Mouse (Mus musculus) MEL (cell line): ENCODE measurements around the gene Atp1a4. TPM values are rescaled to one million over a fixed set of nuclear protein-coding genes. Genes with fewer than 3 reads are reported as not detected.

Source experiments
- DNase-seq: peaks from one replicate; pipeline ENCODE4 v3.0.0; 2011; ENCODE audit warnings: low read depth, low spot score
- H3K27ac ChIP-seq: 2 replicates; pipeline ENCODE4 v1.5.1; 2012; ENCODE audit warnings: low read depth, mild to moderate bottlenecking, control low read depth, low read length, moderate library complexity; ENCODE audit not compliant: control insufficient read depth
- H3K27me3 ChIP-seq, 2 experiments: fragments of 150-350 bp in 1 of 2; sonication (generic) in 1 of 2; 2 replicates each; pipeline ENCODE4 v1.6.1; 2012; ENCODE audit warnings: low read length in 2 of 2, mild to moderate bottlenecking in 2 of 2, improper control_type of control experiment in 1 of 2, moderate library complexity in 1 of 2; ENCODE audit not compliant: insufficient read depth in 2 of 2, control insufficient read depth in 1 of 2
- H3K36me3 ChIP-seq, 2 experiments: 2 replicates each; pipeline ENCODE4 v1.6.1; 2012 to 2014; ENCODE audit warnings: low read length in 2 of 2, improper control_type of control experiment in 1 of 2, inconsistent platforms in 1 of 2, mild to moderate bottlenecking in 1 of 2; ENCODE audit not compliant: insufficient read depth in 2 of 2, control insufficient read depth in 1 of 2
- H3K4me1 ChIP-seq, 2 experiments: fragments of 150-350 bp in 1 of 2; sonication (generic) in 1 of 2; 2 replicates each; pipeline ENCODE4 v1.6.1; 2012; ENCODE audit warnings: low read length in 2 of 2, improper control_type of control experiment in 1 of 2, mild to moderate bottlenecking in 1 of 2; ENCODE audit not compliant: insufficient read depth in 2 of 2, control insufficient read depth in 1 of 2
- H3K4me3 ChIP-seq, 2 experiments: fragments of 150-350 bp in 1 of 2; sonication (generic) in 1 of 2; 2 replicates each; pipeline ENCODE4 v1.5.1; 2012; ENCODE audit warnings: low read depth in 2 of 2, low read length in 2 of 2, mild to moderate bottlenecking in 2 of 2, moderate library complexity in 2 of 2, control low read depth in 1 of 2, improper control_type of control experiment in 1 of 2; ENCODE audit not compliant: control insufficient read depth in 1 of 2, insufficient read depth in 1 of 2
- H3K79me2 ChIP-seq: 2 replicates; pipeline ENCODE4 v1.6.1; 2012; ENCODE audit warnings: mild to moderate bottlenecking, low read length, moderate library complexity; ENCODE audit not compliant: control insufficient read depth, poor library complexity, insufficient read depth
- H3K9ac ChIP-seq: 2 replicates; pipeline ENCODE4 v1.6.1; 2012; ENCODE audit warnings: low read depth, mild to moderate bottlenecking, control low read depth, low read length, moderate library complexity; ENCODE audit not compliant: control insufficient read depth, poor library complexity, severe bottlenecking
- H3K9me3 ChIP-seq: fragments of 150-350 bp; sonication (generic); replicated peaks from 2 replicates; pipeline ENCODE4 v1.6.1; 2012; ENCODE audit warnings: mild to moderate bottlenecking, low read length, improper control_type of control experiment, moderate library complexity; ENCODE audit not compliant: insufficient read depth
- BHLHE40 ChIP-seq: IDR thresholded peaks from 2 replicates; pipeline ENCODE4 v1.6.1; 2012; ENCODE audit warnings: low read depth, mild to moderate bottlenecking, inconsistent platforms, low read length, improper control_type of control experiment, borderline replicate concordance
- CHD1 ChIP-seq: IDR thresholded peaks from 2 replicates; pipeline ENCODE4 v1.6.1; 2012; ENCODE audit warnings: low read depth, mild to moderate bottlenecking, inconsistent platforms, low read length, improper control_type of control experiment
- CHD2 ChIP-seq: IDR thresholded peaks from 2 replicates; pipeline ENCODE4 v1.6.1; 2011; ENCODE audit warnings: low read length, improper control_type of control experiment
- CTCF ChIP-seq, 3 experiments: IDR thresholded peaks in 2 of 3; conservative IDR thresholded peaks in 1 of 3; 2 replicates each; pipeline ENCODE4 v1.5.1; 2011 to 2012; ENCODE audit warnings: low read length in 3 of 3, low read depth in 2 of 3, mild to moderate bottlenecking in 2 of 3, improper control_type of control experiment in 1 of 3, inconsistent platforms in 1 of 3, mixed read lengths in 1 of 3, moderate library complexity in 1 of 3; ENCODE audit not compliant: control insufficient read depth in 1 of 3, insufficient read depth in 1 of 3, poor library complexity in 1 of 3, severe bottlenecking in 1 of 3
- E2F4 ChIP-seq: IDR thresholded peaks from 2 replicates; pipeline ENCODE4 v1.6.1; 2011; ENCODE audit warnings: low read depth, low read length, improper control_type of control experiment, borderline replicate concordance
- ELF1 ChIP-seq: IDR thresholded peaks from 2 replicates; pipeline ENCODE4 v1.6.1; 2014; ENCODE audit warnings: low read depth, mild to moderate bottlenecking, inconsistent platforms, low read length, improper control_type of control experiment, moderate library complexity
- EP300 ChIP-seq, 2 experiments: IDR thresholded peaks; 2 replicates each; pipeline ENCODE4 v1.6.1; 2011; ENCODE audit warnings: improper control_type of control experiment in 2 of 2, low read length in 2 of 2, low read depth in 1 of 2, mild to moderate bottlenecking in 1 of 2
- GABPA ChIP-seq: IDR thresholded peaks from 2 replicates; pipeline ENCODE4 v1.6.1; 2012; ENCODE audit warnings: low read depth, mild to moderate bottlenecking, inconsistent platforms, low read length, improper control_type of control experiment, moderate library complexity
- GATA1 ChIP-seq: IDR thresholded peaks from 2 replicates; pipeline ENCODE4 v1.6.1; 2011; ENCODE audit warnings: low read depth, low read length, improper control_type of control experiment
- JUND ChIP-seq: IDR thresholded peaks from 2 replicates; pipeline ENCODE4 v1.6.1; 2011; ENCODE audit warnings: low read depth, mild to moderate bottlenecking, improper control_type of control experiment, low read length
- KAT2A ChIP-seq: conservative IDR thresholded peaks from 2 replicates; pipeline ENCODE4 v1.6.1; 2012; ENCODE audit warnings: low read depth, low read length, improper control_type of control experiment, inconsistent platforms
- MAX ChIP-seq: IDR thresholded peaks from 2 replicates; pipeline ENCODE4 v1.6.1; 2011; ENCODE audit warnings: low read length, improper control_type of control experiment
- MYC ChIP-seq: IDR thresholded peaks from 2 replicates; pipeline ENCODE4 v1.6.1; 2011; ENCODE audit warnings: low read depth, mild to moderate bottlenecking, low read length, improper control_type of control experiment, moderate library complexity
- NRF1 ChIP-seq: IDR thresholded peaks from 2 replicates; pipeline ENCODE4 v1.6.1; 2014; ENCODE audit warnings: low read depth, mild to moderate bottlenecking, inconsistent platforms, low read length, improper control_type of control experiment, moderate library complexity; ENCODE audit not compliant: poor library complexity, insufficient read depth, severe bottlenecking
- POLR2A ChIP-seq, 2 experiments: IDR thresholded peaks; 2 replicates each; pipeline ENCODE4 v1.6.1; 2011 to 2012; ENCODE audit warnings: low read length in 2 of 2, mild to moderate bottlenecking in 2 of 2, control low read depth in 1 of 2, improper control_type of control experiment in 1 of 2, low read depth in 1 of 2, moderate library complexity in 1 of 2; ENCODE audit not compliant: control insufficient read depth in 1 of 2, insufficient read depth in 1 of 2, poor library complexity in 1 of 2
- POLR2AphosphoS2 ChIP-seq: IDR thresholded peaks from 2 replicates; pipeline ENCODE4 v1.6.1; 2011; ENCODE audit warnings: low read length, improper control_type of control experiment
- POLR2AphosphoS5 ChIP-seq: IDR thresholded peaks from 2 replicates; pipeline ENCODE4 v1.6.1; 2012; ENCODE audit warnings: low read depth, borderline replicate concordance, mild to moderate bottlenecking, inconsistent platforms, low read length, moderate library complexity, mixed read lengths
- RAD21 ChIP-seq: IDR thresholded peaks from 2 replicates; pipeline ENCODE4 v1.6.1; 2011; ENCODE audit warnings: mild to moderate bottlenecking, low read depth, low read length, improper control_type of control experiment
- SIN3A ChIP-seq: IDR thresholded peaks from 2 replicates; pipeline ENCODE4 v1.6.1; 2012; ENCODE audit warnings: low read length, improper control_type of control experiment, inconsistent platforms
- SMC3 ChIP-seq: IDR thresholded peaks from 2 replicates; pipeline ENCODE4 v1.6.1; 2011; ENCODE audit warnings: low read depth, low read length, improper control_type of control experiment
- TAL1 ChIP-seq: IDR thresholded peaks from 2 replicates; pipeline ENCODE4 v1.6.1; 2012; ENCODE audit warnings: mild to moderate bottlenecking, inconsistent platforms, low read length, moderate library complexity, mixed read lengths
- TBP ChIP-seq: IDR thresholded peaks from 2 replicates; pipeline ENCODE4 v1.8.0; 2011; ENCODE audit warnings: low read depth, low read length, improper control_type of control experiment
- TCF12 ChIP-seq: IDR thresholded peaks from 2 replicates; pipeline ENCODE4 v1.6.1; 2014; ENCODE audit warnings: low read depth, mild to moderate bottlenecking, inconsistent platforms, low read length, improper control_type of control experiment, moderate library complexity
- UBTF ChIP-seq: IDR thresholded peaks from 2 replicates; pipeline ENCODE4 v1.6.1; 2012; ENCODE audit warnings: low read depth, mild to moderate bottlenecking, inconsistent platforms, low read length, improper control_type of control experiment, moderate library complexity, borderline replicate concordance; ENCODE audit not compliant: insufficient read depth
- USF2 ChIP-seq, 2 experiments: IDR thresholded peaks; 2 replicates each; pipeline ENCODE4 v1.6.1; 2011 to 2012; ENCODE audit warnings: improper control_type of control experiment in 2 of 2, low read length in 2 of 2, borderline replicate concordance in 1 of 2, inconsistent platforms in 1 of 2, low read depth in 1 of 2, mild to moderate bottlenecking in 1 of 2; ENCODE audit not compliant: insufficient read depth in 1 of 2
- ZC3H11A ChIP-seq: IDR thresholded peaks from 2 replicates; pipeline ENCODE4 v1.6.1; 2012; ENCODE audit warnings: low read depth, mild to moderate bottlenecking, inconsistent platforms, low read length, improper control_type of control experiment
- ZKSCAN1 ChIP-seq: IDR thresholded peaks from 2 replicates; pipeline ENCODE4 v1.6.1; 2012; ENCODE audit warnings: low read depth, mild to moderate bottlenecking, inconsistent platforms, low read length, improper control_type of control experiment, moderate library complexity
- ZMIZ1 ChIP-seq: IDR thresholded peaks from 2 replicates; pipeline ENCODE4 v1.6.1; 2012; ENCODE audit warnings: low read depth, mild to moderate bottlenecking, inconsistent platforms, low read length, improper control_type of control experiment, moderate library complexity
- polyA plus RNA-seq, 2 experiments: library from polyadenylated mRNA; stranded (reverse) in 1 of 2; unstranded in 1 of 2; fragments of >175 nt in 1 of 2; fragments of >200 nt in 1 of 2; gene quantifications; 2 replicates each; pipeline versions ENCODE4 v1.2.1 to v1.2.4; 2012; ENCODE audit warnings: low replicate concordance in 2 of 2, low read depth in 1 of 2; ENCODE audit not compliant: insufficient read length in 2 of 2, insufficient read depth in 1 of 2, missing spikeins in 1 of 2
- total RNA-seq: library from RNA; depleted of rRNA; stranded (reverse); fragments of 300-350 nt; gene quantifications from 2 replicates; pipeline ENCODE4 v1.2.3, GENCODE M21; 2012

Gene Atp1a4
- total and polyA plus RNA-seq, 3 experiments = not detected

- TF ChIP-seq ZKSCAN1 (no peak), ZC3H11A (no peak), USF2 (IDR thresholded peaks at IDR 0.05; ENCODE audit: borderline replicate concordance in 1 of 2, insufficient read depth in 1 of 2, low read depth in 1 of 2, low read length in 2 of 2) (no peak), POLR2AphosphoS5 (no peak), E2F4 (no peak), MYC (no peak), GABPA (no peak), POLR2A (IDR thresholded peaks at IDR 0.05; ENCODE audit: control insufficient read depth in 1 of 2, insufficient read depth in 1 of 2, low read depth in 1 of 2, low read length in 2 of 2, poor library complexity in 1 of 2) (no peak), RAD21 (no peak), SIN3A (peak; percentile 65), JUND (no peak), GATA1 (peak; percentile 65; the same call in 1 of the 2 replicates), SMC3 (no peak), UBTF (no peak), TBP (no peak), CHD2 (no peak), CTCF (IDR thresholded peaks at IDR 0.05 in 2 of 3, conservative IDR thresholded peaks at IDR 0.05 in 1 of 3; ENCODE audit: control insufficient read depth in 1 of 3, insufficient read depth in 1 of 3, low read depth in 2 of 3, low read length in 3 of 3, poor library complexity in 1 of 3, severe bottlenecking in 1 of 3) (no peak), EP300 (IDR thresholded peaks at IDR 0.05; ENCODE audit: low read depth in 1 of 2, low read length in 2 of 2) (peak in 1 of 2 experiments; percentile 90; a peak in 3 of 4 replicates)
Measured at GRCm38 (mm10) chr1:172304443-172304842, 46.2 kb upstream of the Atp1a4 start (continued).

GRCm38 (mm10) chr1:172302851-172303250 lies 44.6 kb upstream of the Atp1a4 start:
- no peaks in the 10 kb centered on the region; a peak in 1 of 4 replicates for H3K27me3 ChIP-seq
- H3K9me3 ChIP-seq = no peaks in the 10 kb centered on the region
- no peak for TF ChIP-seq NRF1
- TF ChIP-seq KAT2A = no peak
- TF ChIP-seq CHD1 = no peak
- no peak for TF ChIP-seq POLR2AphosphoS2
- no peak for TF ChIP-seq EP300 (IDR thresholded peaks at IDR 0.05; ENCODE audit: low read depth in 1 of 2, low read length in 2 of 2)
- TF ChIP-seq TAL1 = no peak
- TF ChIP-seq SMC3 = no peak
- TF ChIP-seq USF2 (IDR thresholded peaks at IDR 0.05; ENCODE audit: borderline replicate concordance in 1 of 2, insufficient read depth in 1 of 2, low read depth in 1 of 2, low read length in 2 of 2) = no peak
- no peak for TF ChIP-seq ZMIZ1
- TF ChIP-seq TBP = no peak
- no peak for TF ChIP-seq TCF12
- TF ChIP-seq POLR2AphosphoS5 = no peak
- TF ChIP-seq ZKSCAN1 = no peak
- TF ChIP-seq MAX = no peak
- no peak for TF ChIP-seq JUND
- TF ChIP-seq BHLHE40 = no peak
- TF ChIP-seq ELF1 = no peak
- no peak overlapping the region for H3K4me3 ChIP-seq
- H3K36me3 ChIP-seq = peaks cover 0 to 35% of the 10 kb centered on the region in 2 experiments; a peak in 2 of 4 replicates
- DNase-seq = peak; percentile 34
- H3K27ac ChIP-seq = no peak overlapping the region
- peaks cover 9 to 41% of the 10 kb centered on the region in 2 experiments for H3K4me1 ChIP-seq
- H3K9ac ChIP-seq = peak overlapping the region; percentile 6; the same call in 1 of the 2 replicates
- H3K79me2 ChIP-seq = no peaks in the 10 kb centered on the region
